Mouse (Mus musculus) left cerebral cortex, adult 2 months (tissue): Measurements from ENCODE around the gene Vsig10. TPM values are rescaled to one million over a fixed set of nuclear protein-coding genes. Genes with fewer than 3 reads are reported as not detected.
"Not testable (repeated sequence)": the region's sequence is repeated elsewhere in the genome, so short reads cannot be mapped to it uniquely, and the experiment has no call there.

ENCODE experiments used
- DNase-seq, 2 experiments: peaks; one replicate each; pipeline ENCODE4 v3.0.0; 2021 to 2022; ENCODE audit warnings: low spot score in 2 of 2, mixed read lengths in 1 of 2; ENCODE audit errors: extremely low spot score in 1 of 2
- H3K27ac ChIP-seq: fragments of 200-600 bp; 2 replicates; pipeline ENCODE4 v1.8.1; 2022
- H3K4me3 ChIP-seq: fragments of 200-600 bp; 2 replicates; pipeline ENCODE4 v1.8.1; 2022
- CTCF ChIP-seq: fragments of 200-600 bp; IDR thresholded peaks from 2 replicates; pipeline ENCODE4 v1.8.1; 2022; ENCODE audit warnings: antibody characterized with exemption, mild to moderate bottlenecking, moderate library complexity
- intact Hi-C: fragments of 180-260 bp; cut with DNase I; formaldehyde crosslinking; loops from one replicate; pipeline ENCODE4 v1.15.1; 2025
- total RNA-seq, 2 experiments: library from RNA; stranded (reverse); gene quantifications; 2 replicates each; pipeline ENCODE4 v1.2.3; 2021

The Vsig10 gene
- total RNA-seq, 2 experiments from 2014 or later, result 1.7 to 2.1 TPM

DNA sequence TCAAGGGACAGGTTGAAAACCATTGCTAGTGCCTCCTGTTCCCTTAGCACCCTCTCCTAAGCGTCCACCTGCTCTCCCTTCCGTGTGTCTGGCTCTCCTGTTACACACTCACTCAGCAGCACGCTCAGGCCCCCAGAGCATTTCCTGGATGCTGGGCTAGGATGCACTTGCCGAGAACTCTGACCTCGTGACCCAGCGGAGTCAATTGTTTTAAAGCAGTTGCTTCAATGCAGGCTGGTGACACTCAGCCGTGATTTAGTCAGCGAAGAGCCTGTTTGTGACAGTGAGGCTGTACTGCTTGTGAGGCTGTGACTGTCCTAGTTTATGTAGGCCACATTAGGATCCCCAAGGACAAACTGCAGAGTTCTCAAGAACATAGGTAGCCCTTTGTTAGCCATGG, 48.3 kb downstream of the Vsig10 start:
- intact Hi-C loops, result no loop called here
- TF ChIP-seq CTCF, result no peak

DNA sequence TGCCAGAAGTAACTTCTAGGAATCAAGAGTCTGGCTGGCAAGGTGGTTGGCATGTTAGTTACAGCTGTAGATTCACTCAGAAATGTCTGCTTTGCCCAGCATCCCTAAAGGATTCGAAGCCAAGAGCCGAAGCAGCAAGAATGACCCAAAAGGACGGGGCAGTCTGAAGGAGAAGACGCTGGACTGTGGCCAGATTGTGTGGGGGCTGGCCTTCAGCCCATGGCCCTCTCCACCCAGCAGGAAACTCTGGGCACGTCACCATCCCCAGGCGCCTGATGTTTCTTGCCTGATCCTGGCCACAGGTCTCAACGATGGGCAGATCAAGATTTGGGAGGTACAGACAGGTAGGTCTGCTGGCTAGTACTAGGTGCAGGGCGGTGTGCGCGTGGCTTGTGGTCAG, 51.7 kb downstream of the Vsig10 start:
- no peak overlapping the region for H3K27ac ChIP-seq
- DNase-seq, result no peak
- H3K4me3 ChIP-seq, result no peak overlapping the region
- no peak for TF ChIP-seq CTCF
- intact Hi-C loops, result no loop called here

More for the DNA sequence above, 48.3 kb downstream of the Vsig10 start:
- DNase-seq, result no peak
- no peak overlapping the region for H3K27ac ChIP-seq
- H3K4me3 ChIP-seq, result no peak overlapping the region

DNA sequence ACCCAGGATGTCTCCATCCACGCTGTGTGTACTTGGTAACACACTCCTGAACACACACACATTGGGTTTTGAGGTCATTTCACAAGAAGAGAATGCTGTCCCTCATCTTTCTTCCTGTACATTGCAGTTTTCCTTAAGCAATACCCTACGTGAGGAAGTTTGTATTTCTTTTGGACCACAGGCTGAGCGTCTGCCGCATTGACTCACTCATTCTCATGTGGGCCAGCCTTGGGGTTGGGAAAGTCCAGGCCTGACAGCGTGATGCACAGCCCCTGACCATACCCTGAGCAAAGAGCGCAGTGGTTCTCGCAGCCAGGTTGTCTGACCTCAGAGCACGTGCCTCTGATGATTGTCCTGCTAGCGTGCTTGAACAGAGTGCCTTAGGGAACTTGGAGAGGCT, 54.5 kb downstream of the Vsig10 start:
- TF ChIP-seq CTCF, result no peak
- no peak for DNase-seq
- intact Hi-C loops, result no loop called here

DNA sequence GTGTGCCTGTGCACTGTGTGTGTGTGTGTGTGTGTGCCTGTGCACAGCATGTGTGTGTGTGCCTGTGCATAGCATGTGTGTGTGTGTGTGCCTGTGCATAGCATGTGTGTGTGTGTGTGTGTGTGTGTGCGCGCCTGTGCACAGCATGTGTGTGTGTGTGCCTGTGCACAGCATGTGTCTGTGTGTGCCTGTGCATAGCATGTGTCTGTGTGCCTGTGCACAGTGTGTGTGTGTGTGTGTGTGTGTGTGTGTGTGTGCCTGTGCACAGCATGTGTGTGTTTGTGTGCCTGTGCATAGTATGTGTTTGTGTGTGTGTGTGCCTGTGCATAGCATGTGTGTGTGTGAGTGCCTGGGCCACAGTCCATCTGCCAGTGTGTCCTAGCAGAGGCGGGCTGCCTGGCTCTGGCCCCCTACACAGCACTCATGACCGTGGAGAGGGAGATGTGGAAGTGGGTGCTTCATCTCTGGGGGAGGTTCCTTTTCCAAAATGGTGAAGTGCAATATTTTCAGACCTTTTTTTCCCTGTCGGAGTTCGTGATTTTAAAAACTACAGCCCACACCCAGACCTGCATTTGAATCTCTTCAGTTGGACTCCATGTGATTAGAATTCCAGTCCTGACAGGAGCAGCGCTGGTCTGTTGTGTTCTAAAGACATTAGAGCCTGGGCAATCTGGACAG, 55.6 kb downstream of the Vsig10 start:
- no peak overlapping the region for H3K4me3 ChIP-seq
- peak overlapping the region; percentile 83 for H3K27ac ChIP-seq
- intact Hi-C loops, result no loop called here
- TF ChIP-seq CTCF, result no peak
- DNase-seq, result peak in 1 of 2 experiments; percentile 39

More for the DNA sequence above, 54.5 kb downstream of the Vsig10 start:
- Histone ChIP-seq H3K27ac (no peak overlapping the region), H3K4me3 (no peak overlapping the region)

DNA sequence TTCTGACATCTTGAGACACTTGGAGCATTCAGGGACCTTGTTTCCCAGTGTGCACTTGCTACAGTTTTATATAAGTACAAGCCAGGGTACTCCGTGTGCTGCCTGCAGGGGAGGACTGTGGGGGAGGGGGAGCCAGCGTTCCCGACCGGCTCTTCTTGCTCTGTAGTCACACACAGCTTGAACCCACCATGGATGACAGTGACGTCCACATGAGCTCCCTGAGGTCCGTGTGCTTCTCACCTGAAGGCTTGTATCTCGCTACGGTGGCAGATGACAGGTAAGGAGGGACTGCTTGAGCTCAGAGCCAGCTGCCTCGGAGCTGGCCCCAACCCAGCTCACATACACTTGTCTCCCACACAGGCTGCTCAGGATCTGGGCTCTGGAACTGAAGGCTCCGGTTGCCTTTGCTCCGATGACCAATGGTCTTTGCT, 57.5 kb downstream of the Vsig10 start:
- DNase-seq, result peak; percentile 53 to 56
- intact Hi-C loops, result no loop called here
- Histone ChIP-seq H3K27ac (peak overlapping the region; percentile 83), H3K4me3 (no peak overlapping the region)
- no peak for TF ChIP-seq CTCF

DNA sequence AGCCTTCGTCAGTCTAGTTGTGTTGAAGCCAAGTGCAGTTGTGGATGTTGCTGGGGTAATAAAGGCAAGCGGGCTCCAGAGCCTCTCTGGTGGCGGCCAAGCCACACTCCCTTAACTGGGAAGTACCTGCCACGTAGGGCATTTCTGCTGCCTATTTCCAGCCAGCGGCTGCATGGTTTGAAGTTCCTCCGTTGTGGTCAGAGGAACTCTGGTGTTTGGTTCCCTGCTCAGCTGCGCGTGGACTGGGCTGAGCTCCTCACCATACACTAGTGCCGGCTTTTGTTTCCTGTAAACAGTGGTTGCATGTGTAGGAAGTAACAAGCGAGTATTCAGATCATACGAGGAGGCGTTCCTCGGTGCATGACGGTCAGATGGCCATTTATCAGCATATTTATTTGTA, 58.8 kb downstream of the Vsig10 start:
- H3K27ac ChIP-seq, intact Hi-C loops, DNase-seq, H3K4me3 ChIP-seq: not testable (repeated sequence)

DNA sequence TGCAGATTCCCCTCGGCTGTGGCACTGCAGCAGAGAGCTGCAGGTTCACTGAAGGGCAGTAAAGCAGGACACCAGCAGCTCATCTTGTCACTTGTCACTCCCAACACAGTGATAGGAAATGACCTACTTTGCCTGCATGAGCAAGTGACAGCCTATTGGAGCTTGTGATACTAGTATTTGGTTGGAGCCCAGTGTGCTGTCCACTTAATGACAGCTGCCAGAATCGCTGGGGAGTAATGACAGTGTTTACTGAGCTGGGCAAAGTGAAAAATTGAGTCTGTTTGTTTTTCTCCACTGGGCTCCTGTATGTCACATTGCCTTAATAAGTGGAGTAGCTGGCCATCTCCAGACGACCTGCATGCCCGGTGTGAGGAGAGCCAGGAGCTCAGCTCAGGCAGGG, 61.3 kb downstream of the Vsig10 start:
- Histone ChIP-seq H3K4me3 (no peak overlapping the region), H3K27ac (no peak overlapping the region)
- DNase-seq, result no peak
- intact Hi-C loops, result loop anchor here (10.0 kb wide), 1 partner anchor 115 kb away; no protein-coding TSS in a partner anchor
- TF ChIP-seq CTCF, result no peak

DNA sequence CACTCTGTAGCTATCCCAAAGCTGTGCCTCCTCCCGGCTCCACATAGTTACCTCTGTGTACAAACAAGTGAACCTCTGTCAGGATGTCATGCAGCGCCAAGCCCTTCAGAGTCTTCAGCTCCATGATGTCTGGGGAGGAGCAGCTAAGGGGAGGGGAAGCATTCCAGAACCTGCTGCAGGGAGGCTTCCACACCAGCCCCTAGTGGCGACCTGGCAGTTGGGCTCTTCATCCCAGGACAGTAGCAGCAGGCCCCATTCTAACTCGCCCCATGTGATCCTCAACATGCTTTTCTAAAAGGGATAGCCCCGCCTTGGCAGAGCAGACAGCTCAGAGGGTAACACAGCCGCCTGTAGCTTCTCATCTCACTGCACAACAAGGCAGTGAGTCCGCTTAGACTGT, 62.9 kb downstream of the Vsig10 start:
- no peak overlapping the region for H3K27ac ChIP-seq
- DNase-seq, result no peak
- TF ChIP-seq CTCF, result no peak; the same call in 1 of the 2 replicates
- H3K4me3 ChIP-seq, result no peak overlapping the region
- intact Hi-C loops, result loop anchor here (10.0 kb wide), 1 partner anchor 113 kb away; no protein-coding TSS in a partner anchor

DNA sequence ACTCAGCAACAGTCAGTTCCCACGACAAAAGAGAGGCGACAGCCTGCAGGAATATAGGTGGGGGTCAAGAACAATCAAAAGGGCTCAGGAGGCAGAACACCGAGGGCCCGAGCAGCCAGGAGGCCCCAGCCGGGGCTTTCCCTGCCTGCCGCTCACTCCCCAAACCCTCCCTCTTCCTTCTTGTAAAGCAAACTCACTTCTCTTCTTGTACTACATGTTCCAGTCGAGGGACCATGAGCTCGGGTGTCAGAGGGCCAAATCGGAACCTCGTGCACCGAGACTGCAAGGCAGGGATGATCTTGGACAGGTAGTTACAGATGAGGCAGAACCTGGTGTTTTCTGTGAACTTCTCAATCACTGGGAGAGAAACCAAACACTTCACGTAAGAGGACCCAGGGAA, 64.3 kb downstream of the Vsig10 start:
- intact Hi-C loops, result loop anchor here (10.0 kb wide), 1 partner anchor 112 kb away; no protein-coding TSS in a partner anchor
- Histone ChIP-seq H3K27ac (no peak overlapping the region), H3K4me3 (no peak overlapping the region)
- TF ChIP-seq CTCF, result no peak
- no peak for DNase-seq

DNA sequence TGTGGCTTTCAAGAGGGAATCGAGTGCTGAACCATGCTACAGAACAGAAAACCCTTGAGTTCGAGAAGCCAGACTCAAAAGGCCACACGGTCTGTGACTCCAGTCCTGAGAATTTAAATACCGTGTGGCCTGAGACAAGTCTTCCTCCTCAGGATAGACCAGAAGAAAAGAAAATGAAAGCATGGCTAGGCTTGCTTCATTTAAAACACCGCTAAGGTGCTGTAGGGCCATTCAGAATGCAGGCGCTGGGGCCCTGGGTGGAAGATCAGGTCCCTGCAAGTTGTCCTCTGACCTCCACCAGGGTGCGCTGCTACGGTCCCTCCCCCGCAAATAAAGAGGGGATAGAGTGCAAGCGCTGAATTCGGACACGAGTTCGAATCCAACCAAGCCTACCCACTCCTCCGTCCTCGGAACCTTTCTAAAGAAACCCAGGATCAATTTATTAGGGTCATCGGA, 69.4 kb downstream of the Vsig10 start:
- DNase-seq, result peak; percentile 45 to 47
- TF ChIP-seq CTCF, result peak; percentile 31
- Histone ChIP-seq H3K4me3 (peak overlapping the region; percentile 93), H3K27ac (peak overlapping the region; percentile 80)
- intact Hi-C loops, result loop anchor here (10.0 kb wide), 1 partner anchor 106 kb away; no protein-coding TSS in a partner anchor

DNA sequence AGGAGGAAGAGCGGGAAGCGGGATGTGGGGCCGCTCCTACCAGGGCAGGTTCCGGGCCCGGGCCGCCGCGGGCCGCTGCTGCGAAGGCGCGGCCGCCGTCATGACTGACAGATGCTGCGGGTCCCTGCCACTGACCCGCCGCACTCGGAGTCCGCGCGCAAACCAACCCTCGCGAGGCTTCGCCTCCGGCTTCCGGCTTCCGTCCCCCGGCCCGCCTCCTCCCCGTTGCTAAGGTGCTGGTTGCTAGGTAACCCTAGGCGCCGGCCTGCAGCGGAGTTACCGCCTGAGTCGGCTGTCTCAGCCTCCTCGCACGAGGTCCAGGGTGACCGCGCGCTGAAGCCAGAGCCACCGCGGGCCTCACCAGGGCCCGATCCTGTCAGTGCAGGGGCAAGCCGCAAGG, 70.0 kb downstream of the Vsig10 start, which contains the start of gene Rfc5:
Gene Rfc5 (minus strand): TSS at position 171 of the 400 bp plus-strand sequence.
- peak; percentile 95 for DNase-seq
- Histone ChIP-seq H3K4me3 (peak within 1 kb of the TSS; percentile 93), H3K27ac (peak within 1 kb of the TSS; percentile 80)
- intact Hi-C loops, result loop anchor here (10.0 kb wide), 1 partner anchor 106 kb away; no protein-coding TSS in a partner anchor
- TF ChIP-seq CTCF, result no peak; the same call in 1 of the 2 replicates

DNA sequence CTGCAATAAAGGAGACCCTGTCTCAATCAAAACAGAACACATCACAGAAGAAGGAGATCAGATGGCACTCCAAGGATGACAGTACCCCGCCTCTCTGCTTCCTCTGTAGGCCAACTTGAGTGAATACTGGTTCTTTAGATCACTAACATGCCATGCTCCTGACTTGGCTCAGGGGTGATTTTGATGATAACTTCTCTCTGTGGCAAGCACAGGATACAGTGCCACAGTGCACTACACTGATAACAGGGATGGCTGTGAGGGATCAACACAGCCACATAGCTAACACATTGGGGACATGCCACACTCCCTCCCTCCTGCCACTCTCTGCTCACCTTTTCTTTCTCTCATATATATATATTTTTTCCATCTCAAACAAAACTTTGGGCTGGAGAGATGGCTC, 72.0 kb downstream of the Vsig10 start:
- Histone ChIP-seq H3K27ac (no peak overlapping the region), H3K4me3 (no peak overlapping the region)
- intact Hi-C loops, result no loop called here
- DNase-seq, result no peak
- no peak for TF ChIP-seq CTCF
